Comparison of ENCODE assay signal across 11 mouse cellular contexts in genomic region chr14:108909336-108909953, GRCm38 (mm10). TPM values are rescaled to one million over a fixed set of nuclear protein-coding genes. Genes with fewer than 3 reads are reported as not detected.
A peak's percentile ranks its signal among the peaks of the same experiment; 100 is the strongest.
DNase-seq lines count a peak whose midpoint lies in the region; ATAC-seq and TF ChIP-seq lines count a peak whose summit lies in the region.
"Had no signal": no experiment of that assay in that cellular context is flagged by ENCODE, and none has a peak within 500 bp of the region (broad histone marks: within the 10 kb centered on the region; RNA-seq: fewer than 3 reads in every experiment).

No protein-coding gene starts in this region.

- no peaks in the 10 kb centered on the region for H3K27me3 ChIP-seq in kidney, postnatal 0 days (ENCODE audit: insufficient read depth, low read length)
- H3K27me3 ChIP-seq in hindbrain, embryonic 12.5 days, result no peaks in the 10 kb centered on the region
- 0 out of 2 replicates have a peak, but pooled peaks cover 2% of the 10 kb centered on the region for H3K27me3 ChIP-seq in neural tube, embryonic 12.5 days (replicated peaks)
- peaks cover 38% of the 10 kb centered on the region for H3K27me3 ChIP-seq in heart, embryonic 12.5 days (replicated peaks)
- H3K27me3 ChIP-seq: CH12.LX had no signal

- ATAC-seq in kidney, postnatal 0 days (replicated peaks; ENCODE audit: low FRiP score, low read depth), result peak; percentile 72
- peak; percentile 20 for ATAC-seq in hindbrain, embryonic 12.5 days (ENCODE audit: low FRiP score)
- no peak for ATAC-seq in neural tube, embryonic 12.5 days (ENCODE audit: low FRiP score, low read depth)
- ATAC-seq in heart, embryonic 12.5 days (ENCODE audit: insufficient number of reproducible peaks, low FRiP score), result no peak

- H3K4me2 ChIP-seq in kidney, postnatal 0 days (ENCODE audit: low read length), result peak overlapping the region; percentile 28; the same call in 1 of the 2 replicates
- peak overlapping the region; percentile 81 for H3K4me2 ChIP-seq in hindbrain, embryonic 12.5 days (replicated peaks)
- peak overlapping the region; percentile 79 for H3K4me2 ChIP-seq in neural tube, embryonic 12.5 days (replicated peaks)
- no peak overlapping the region for H3K4me2 ChIP-seq in heart, embryonic 12.5 days

- peak; percentile 23 for DNase-seq in kidney, postnatal 0 days (ENCODE audit: low spot score)
- DNase-seq in kidney, adult 18-20 months, result no peak
- DNase-seq in urinary bladder, adult 2 months (ENCODE audit: low spot score), result no peak
- DNase-seq in heart, postnatal 4 days, result no peak
- DNase-seq: lung, postnatal 14 days had no signal

- no peaks in the 10 kb centered on the region for H3K36me3 ChIP-seq in kidney, postnatal 0 days (ENCODE audit: insufficient read depth, low read length)
- H3K36me3 ChIP-seq in hindbrain, embryonic 12.5 days, result no peaks in the 10 kb centered on the region
- H3K36me3 ChIP-seq in neural tube, embryonic 12.5 days, result no peaks in the 10 kb centered on the region
- H3K36me3 ChIP-seq in heart, embryonic 12.5 days, result no peaks in the 10 kb centered on the region
- H3K36me3 ChIP-seq: limb, embryonic 10.5 days had no signal

- 10% methylated on average over 6 of the region's 6 CpGs for WGBS in kidney, postnatal 0 days
- 14% methylated on average over 6 of the region's 6 CpGs for WGBS in hindbrain, embryonic 12.5 days
- 5% methylated on average over 6 of the region's 6 CpGs for WGBS in neural tube, embryonic 12.5 days
- 34% methylated on average over 6 of the region's 6 CpGs for WGBS in heart, embryonic 12.5 days

- H3K4me1 ChIP-seq in kidney, postnatal 0 days (replicated peaks; ENCODE audit: insufficient read depth, low read length), result peaks cover 4% of the 10 kb centered on the region; the same call in 1 of the 2 replicates
- no peaks in the 10 kb centered on the region for H3K4me1 ChIP-seq in cortical plate, adult 2 months (ENCODE audit: control insufficient read depth, insufficient read depth, low read length)
- peaks cover 11% of the 10 kb centered on the region for H3K4me1 ChIP-seq in hindbrain, embryonic 12.5 days
- H3K4me1 ChIP-seq in neural tube, embryonic 12.5 days, result peaks cover 16% of the 10 kb centered on the region
- peaks cover 30% of the 10 kb centered on the region for H3K4me1 ChIP-seq in heart, embryonic 12.5 days (replicated peaks)

- H3K9me3 ChIP-seq in kidney, postnatal 0 days (replicated peaks; ENCODE audit: low read length), result no peaks in the 10 kb centered on the region
- no peaks in the 10 kb centered on the region for H3K9me3 ChIP-seq in hindbrain, embryonic 12.5 days (replicated peaks)
- H3K9me3 ChIP-seq in neural tube, embryonic 12.5 days, result no peaks in the 10 kb centered on the region
- H3K9me3 ChIP-seq in heart, embryonic 12.5 days (replicated peaks), result no peaks in the 10 kb centered on the region
- H3K9me3 ChIP-seq: limb, embryonic 10.5 days had no signal

- peak; percentile 48; the same call in 1 of the 2 replicates for TF ChIP-seq CTCF in kidney, postnatal 0 days (IDR thresholded peaks at IDR 0.05; ENCODE audit: low read depth)
- no peak for TF ChIP-seq CTCF in cortical plate, adult 2 months (IDR thresholded peaks at IDR 0.05; ENCODE audit: extremely low read depth, insufficient read depth, low read length)

- H3K9ac ChIP-seq in kidney, postnatal 0 days (ENCODE audit: low read depth, low read length), result no peak overlapping the region
- H3K9ac ChIP-seq in hindbrain, embryonic 12.5 days, result no peak overlapping the region
- no peak overlapping the region for H3K9ac ChIP-seq in neural tube, embryonic 12.5 days
- no peak overlapping the region for H3K9ac ChIP-seq in heart, embryonic 12.5 days

- no peak overlapping the region for H3K27ac ChIP-seq in kidney, postnatal 0 days
- H3K27ac ChIP-seq in cortical plate, adult 2 months (ENCODE audit: insufficient read depth, low read length), result no peak overlapping the region
- peak overlapping the region; percentile 53 for H3K27ac ChIP-seq in hindbrain, embryonic 12.5 days
- H3K27ac ChIP-seq in neural tube, embryonic 12.5 days, result no peak overlapping the region
- H3K27ac ChIP-seq in heart, embryonic 12.5 days (ENCODE audit: poor library complexity, severe bottlenecking), result no peak overlapping the region
- H3K27ac ChIP-seq: limb, embryonic 10.5 days had no signal

- no peak overlapping the region for H3K4me3 ChIP-seq in kidney, postnatal 0 days (replicated peaks; ENCODE audit: low read depth, low read length)
- H3K4me3 ChIP-seq in cortical plate, adult 2 months (ENCODE audit: insufficient read depth, low read length), result peak overlapping the region; percentile 97
- peak overlapping the region; percentile 24 for H3K4me3 ChIP-seq in hindbrain, embryonic 12.5 days
- peak overlapping the region; percentile 22; the same call in 1 of the 2 replicates for H3K4me3 ChIP-seq in neural tube, embryonic 12.5 days
- no peak overlapping the region for H3K4me3 ChIP-seq in heart, embryonic 12.5 days
- H3K4me3 ChIP-seq: limb, embryonic 10.5 days had no signal

- no peak for TF ChIP-seq POLR2A in cortical plate, adult 2 months (IDR thresholded peaks at IDR 0.05; ENCODE audit: extremely low read depth, insufficient read depth, low read length)

RNA-seq across cellular contexts. Expression of gene Slitrk1, which starts 4.5 kb away (rescaled TPM):
- 1.0 and 1.2 TPM in 2 replicates for polyA plus RNA-seq in kidney, postnatal 0 days (2015; fragmentation: Nextera tagmentation; extraction: Ambion mirVana)
- polyA plus RNA-seq in cortical plate, adult 2 months (2012; rRNA removed), result 40.5 and 43.2 TPM in 2 replicates
- polyA plus RNA-seq in hindbrain, embryonic 12.5 days (2016; fragmentation: Nextera tagmentation; extraction: Ambion mirVana), result 17.1 and 20.4 TPM in 2 replicates
- 21.2 and 22.7 TPM in 2 replicates for polyA plus RNA-seq in neural tube, embryonic 12.5 days (2016; fragmentation: Nextera tagmentation; extraction: Ambion mirVana)
- polyA plus RNA-seq in urinary bladder, adult 2 months (2012; rRNA removed), result 0.06 TPM in 2 replicates
- polyA plus RNA-seq in heart, embryonic 12.5 days (2016; fragmentation: Nextera tagmentation; extraction: Ambion mirVana), result 0.13 and 0.15 TPM in 2 replicates
- total RNA-seq in heart, postnatal 4 days (2021), result not detected
- total RNA-seq: CH12.LX had no signal

Comparison
In these comparisons a context has a peak if more than half of its experiments do, and no peak if none do; other contexts are left out.
1. ATAC-seq: peak in kidney, postnatal 0 days (single experiment) and hindbrain, embryonic 12.5 days (single experiment); none in neural tube, embryonic 12.5 days (single experiment) and heart, embryonic 12.5 days (single experiment).
2. H3K4me3 ChIP-seq: peak in cortical plate, adult 2 months (single experiment), hindbrain, embryonic 12.5 days (single experiment) and neural tube, embryonic 12.5 days (single experiment); none in kidney, postnatal 0 days (single experiment) and heart, embryonic 12.5 days (single experiment).